Mouse (Mus musculus): Measurements from ENCODE around the gene Emilin1. TPM values are rescaled to one million over a fixed set of nuclear protein-coding genes. Genes with fewer than 3 reads are reported as not detected.
"Not testable (repeated sequence)": the region's sequence is repeated elsewhere in the genome, so short reads cannot be mapped to it uniquely, and the experiment has no call there.

Gene Emilin1
- polyA plus RNA-seq, 1 experiment from 2014 or later: 204 TPM

GRCm38 (mm10) chr5:30869405-30870130, 43.6 kb upstream of the Emilin1 start:
- H3K27me3 ChIP-seq (ENCODE audit: insufficient read depth, low read length): no peaks in the 10 kb centered on the region
- H3K4me1 ChIP-seq (replicated peaks; ENCODE audit: insufficient read depth, low read length): peaks cover 6% of the 10 kb centered on the region
- peak overlapping the region; percentile 92 for H3K9ac ChIP-seq (ENCODE audit: low read depth, low read length)
- peak overlapping the region; percentile 64 for H3K4me2 ChIP-seq (ENCODE audit: low read length)
- H3K27ac ChIP-seq: peak overlapping the region; percentile 68
- peak; percentile 89 for ATAC-seq (replicated peaks; ENCODE audit: low FRiP score, low read depth)
- TF ChIP-seq CTCF (IDR thresholded peaks at IDR 0.05; ENCODE audit: low read depth): 0 out of 2 replicates have a peak, but pooled peaks have one; percentile 19
- under 1% methylated on average over 63 of the region's 63 CpGs for WGBS
- peak; percentile 94 for DNase-seq (ENCODE audit: low spot score)
- peaks cover 32% of the 10 kb centered on the region for H3K36me3 ChIP-seq (ENCODE audit: insufficient read depth, low read length)
- H3K9me3 ChIP-seq (replicated peaks; ENCODE audit: low read length): no peaks in the 10 kb centered on the region
- peak overlapping the region; percentile 98 for H3K4me3 ChIP-seq (replicated peaks; ENCODE audit: low read depth, low read length)

DNA sequence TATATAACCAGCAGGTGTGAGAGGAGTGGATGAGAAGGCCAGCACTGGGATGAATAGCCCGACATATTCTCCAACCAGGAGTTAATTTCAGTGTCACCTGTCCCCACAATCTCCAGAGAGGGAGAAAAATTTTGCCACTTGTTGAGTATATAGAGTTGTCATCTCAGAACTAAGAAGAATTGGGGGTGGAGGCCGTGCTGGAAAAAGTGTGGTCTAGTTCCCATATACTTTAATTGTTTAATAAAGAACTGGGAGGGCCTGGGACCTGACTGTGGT, 43.1 kb upstream of the Emilin1 start:
- H3K4me2 ChIP-seq (ENCODE audit: low read length): peak overlapping the region; percentile 64
- no peak for ATAC-seq (replicated peaks; ENCODE audit: low FRiP score, low read depth)
- peak overlapping the region; percentile 68 for H3K27ac ChIP-seq
- peaks cover 6% of the 10 kb centered on the region for H3K4me1 ChIP-seq (replicated peaks; ENCODE audit: insufficient read depth, low read length)
- TF ChIP-seq CTCF (IDR thresholded peaks at IDR 0.05; ENCODE audit: low read depth): no peak
- peak overlapping the region; percentile 98 for H3K4me3 ChIP-seq (replicated peaks; ENCODE audit: low read depth, low read length)
- H3K9me3 ChIP-seq (replicated peaks; ENCODE audit: low read length): no peaks in the 10 kb centered on the region
- WGBS: 13% methylated on average over 2 of the region's 2 CpGs
- no peaks in the 10 kb centered on the region for H3K27me3 ChIP-seq (ENCODE audit: insufficient read depth, low read length)
- H3K36me3 ChIP-seq (ENCODE audit: insufficient read depth, low read length): peaks cover 37% of the 10 kb centered on the region
- H3K9ac ChIP-seq (ENCODE audit: low read depth, low read length): peak overlapping the region; percentile 92
- no peak for DNase-seq (ENCODE audit: low spot score)

DNA sequence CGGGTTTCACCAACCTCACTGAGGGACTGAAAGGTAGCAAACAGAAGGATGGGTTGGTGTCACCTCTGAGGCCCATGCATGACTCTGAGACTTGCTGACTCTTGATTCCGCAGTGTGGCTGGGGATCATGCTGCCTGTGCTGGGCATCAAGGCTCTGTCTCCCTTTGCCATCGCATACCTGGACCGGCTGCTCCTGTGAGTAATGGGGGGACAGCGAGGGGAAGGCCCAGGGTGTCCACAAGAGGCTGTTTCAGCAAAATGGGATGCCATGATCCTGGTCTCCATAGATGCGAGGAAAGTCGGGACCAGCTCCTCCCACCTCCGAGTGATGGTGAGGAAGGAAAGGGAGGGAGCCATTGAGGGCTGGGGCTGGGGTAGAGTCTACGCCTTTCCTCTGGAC, 40.6 kb upstream of the Emilin1 start:
- Histone ChIP-seq H3K4me3 (replicated peaks; ENCODE audit: low read depth, low read length) (no peak overlapping the region), H3K4me2 (ENCODE audit: low read length) (no peak overlapping the region), H3K36me3 (ENCODE audit: insufficient read depth, low read length) (peaks cover 58% of the 10 kb centered on the region), H3K9ac (ENCODE audit: low read depth, low read length) (no peak overlapping the region), H3K27me3 (ENCODE audit: insufficient read depth, low read length) (no peaks in the 10 kb centered on the region), H3K4me1 (replicated peaks; ENCODE audit: insufficient read depth, low read length) (peaks cover 6% of the 10 kb centered on the region), H3K9me3 (replicated peaks; ENCODE audit: low read length) (no peaks in the 10 kb centered on the region), H3K27ac (no peak overlapping the region)
- 96% methylated on average over 9 of the region's 9 CpGs for WGBS
- no peak for DNase-seq (ENCODE audit: low spot score)
- TF ChIP-seq CTCF (IDR thresholded peaks at IDR 0.05; ENCODE audit: low read depth): no peak
- ATAC-seq (replicated peaks; ENCODE audit: low FRiP score, low read depth): no peak

GRCm38 (mm10) chr5:30874365-30874764, 38.8 kb upstream of the Emilin1 start:
- Histone ChIP-seq H3K4me3 (replicated peaks; ENCODE audit: low read depth, low read length) (no peak overlapping the region), H3K9ac (ENCODE audit: low read depth, low read length) (no peak overlapping the region), H3K4me2 (ENCODE audit: low read length) (no peak overlapping the region), H3K9me3 (replicated peaks; ENCODE audit: low read length) (no peaks in the 10 kb centered on the region), H3K27me3 (ENCODE audit: insufficient read depth, low read length) (no peaks in the 10 kb centered on the region), H3K36me3 (ENCODE audit: insufficient read depth, low read length) (peaks cover 58% of the 10 kb centered on the region), H3K27ac (no peak overlapping the region), H3K4me1 (replicated peaks; ENCODE audit: insufficient read depth, low read length) (peaks cover 6% of the 10 kb centered on the region)
- TF ChIP-seq CTCF (IDR thresholded peaks at IDR 0.05; ENCODE audit: low read depth): no peak
- WGBS: 90% methylated on average over 7 of the region's 7 CpGs
- ATAC-seq (replicated peaks; ENCODE audit: low FRiP score, low read depth) (no peak), DNase-seq (ENCODE audit: low spot score) (no peak)

GRCm38 (mm10) chr5:30878616-30879015, 34.6 kb upstream of the Emilin1 start:
- Histone ChIP-seq H3K9ac (ENCODE audit: low read depth, low read length) (no peak overlapping the region), H3K36me3 (ENCODE audit: insufficient read depth, low read length) (peaks cover 35% of the 10 kb centered on the region), H3K4me3 (replicated peaks; ENCODE audit: low read depth, low read length) (no peak overlapping the region), H3K9me3 (replicated peaks; ENCODE audit: low read length) (no peaks in the 10 kb centered on the region), H3K4me1 (replicated peaks; ENCODE audit: insufficient read depth, low read length) (no peaks in the 10 kb centered on the region), H3K4me2 (ENCODE audit: low read length) (no peak overlapping the region), H3K27ac (no peak overlapping the region), H3K27me3 (ENCODE audit: insufficient read depth, low read length) (no peaks in the 10 kb centered on the region)
- ATAC-seq (replicated peaks; ENCODE audit: low FRiP score, low read depth) (no peak), DNase-seq (ENCODE audit: low spot score) (no peak)
- 57% methylated on average over 6 of the region's 6 CpGs for WGBS
- no peak for TF ChIP-seq CTCF (IDR thresholded peaks at IDR 0.05; ENCODE audit: low read depth)

DNA sequence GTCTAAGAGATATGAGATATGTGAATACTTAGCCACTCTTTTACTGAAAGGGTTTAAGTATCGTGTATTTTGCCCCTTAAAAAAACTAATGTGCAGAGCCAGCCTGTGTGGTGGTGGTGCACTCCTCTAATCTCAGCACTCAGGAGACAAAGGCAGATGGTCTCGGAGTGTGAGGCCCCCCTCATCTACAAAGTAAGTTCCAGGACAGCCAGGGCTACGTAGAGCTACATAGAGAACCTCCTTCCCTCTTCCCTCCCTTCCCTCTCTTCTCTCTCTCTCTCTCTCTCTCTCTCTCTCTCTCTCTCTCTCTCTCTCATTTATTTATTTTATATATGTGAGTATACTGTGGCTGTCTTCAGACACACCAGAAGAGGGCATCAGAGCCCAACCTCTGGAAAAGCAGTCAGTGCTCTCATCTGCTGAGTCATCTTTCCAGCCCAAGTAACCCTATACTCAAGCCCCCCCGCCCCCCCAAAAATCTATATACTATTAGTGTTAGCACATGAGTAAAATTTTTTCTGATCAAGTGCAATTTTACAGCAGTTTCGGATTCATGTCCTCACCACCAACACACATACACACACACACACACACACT, 33.8 kb upstream of the Emilin1 start:
- Histone ChIP-seq H3K27me3 (ENCODE audit: insufficient read depth, low read length) (no peaks in the 10 kb centered on the region), H3K36me3 (ENCODE audit: insufficient read depth, low read length) (peaks cover 27% of the 10 kb centered on the region), H3K9ac (ENCODE audit: low read depth, low read length) (no peak overlapping the region), H3K4me3 (replicated peaks; ENCODE audit: low read depth, low read length) (no peak overlapping the region), H3K4me2 (ENCODE audit: low read length) (no peak overlapping the region), H3K9me3 (replicated peaks; ENCODE audit: low read length) (no peaks in the 10 kb centered on the region), H3K4me1 (replicated peaks; ENCODE audit: insufficient read depth, low read length) (no peaks in the 10 kb centered on the region), H3K27ac (no peak overlapping the region)
- 69% methylated on average over 5 of the region's 5 CpGs for WGBS
- ATAC-seq (replicated peaks; ENCODE audit: low FRiP score, low read depth) (no peak), DNase-seq (ENCODE audit: low spot score) (no peak)
- peak; percentile 43; the same call in 1 of the 2 replicates for TF ChIP-seq CTCF (IDR thresholded peaks at IDR 0.05; ENCODE audit: low read depth)

- not testable (repeated sequence) for H3K4me3 ChIP-seq (replicated peaks; ENCODE audit: low read depth, low read length); H3K27me3 ChIP-seq (ENCODE audit: insufficient read depth, low read length); H3K9me3 ChIP-seq (replicated peaks; ENCODE audit: low read length); DNase-seq (ENCODE audit: low spot score); H3K36me3 ChIP-seq (ENCODE audit: insufficient read depth, low read length); H3K27ac ChIP-seq; H3K4me1 ChIP-seq (replicated peaks; ENCODE audit: insufficient read depth, low read length); H3K4me2 ChIP-seq (ENCODE audit: low read length); H3K9ac ChIP-seq (ENCODE audit: low read depth, low read length); ATAC-seq (replicated peaks; ENCODE audit: low FRiP score, low read depth)
- WGBS: 79% methylated on average over 4 of the region's 4 CpGs
Measured at GRCm38 (mm10) chr5:30881839-30882238, 31.4 kb upstream of the Emilin1 start.
